Mouse (Mus musculus) myocyte (in vitro differentiated cells): Measurements from ENCODE around the gene Rab35. TPM values are rescaled to one million over a fixed set of nuclear protein-coding genes. Genes with fewer than 3 reads are reported as not detected.

Source experiments
- H3K27me3 ChIP-seq: one replicate; pipeline ENCODE4 v1.6.1; 2011; ENCODE audit not compliant: control insufficient read depth, insufficient read depth, insufficient read length
- H3K36me3 ChIP-seq: one replicate; pipeline ENCODE4 v1.6.1; 2011; ENCODE audit not compliant: control insufficient read depth, insufficient read depth
- H3K4me2 ChIP-seq: one replicate; pipeline ENCODE4 v1.6.1; 2011; ENCODE audit warnings: low read depth, control low read depth
- H3K4me3 ChIP-seq: one replicate; pipeline ENCODE4 v1.5.1; 2011; ENCODE audit warnings: mild to moderate bottlenecking, control low read depth, moderate library complexity
- H3K79me2 ChIP-seq: one replicate; pipeline ENCODE4 v1.6.1; 2011; ENCODE audit not compliant: control insufficient read depth, insufficient read depth
- H3ac ChIP-seq: one replicate; pipeline ENCODE4 v1.6.1; 2011; ENCODE audit not compliant: control insufficient read depth, insufficient read length
- CEBPB ChIP-seq: IDR thresholded peaks from 2 replicates; pipeline ENCODE4 v1.6.1; 2011; ENCODE audit warnings: mild to moderate bottlenecking, moderate library complexity; ENCODE audit not compliant: poor library complexity, insufficient read depth, severe bottlenecking
- E2F4 ChIP-seq: IDR thresholded peaks from one replicate; pipeline ENCODE4 v1.6.1; 2011; ENCODE audit warnings: mild to moderate bottlenecking, control low read depth, moderate library complexity; ENCODE audit not compliant: insufficient read depth
- MAX ChIP-seq: IDR thresholded peaks from one replicate; pipeline ENCODE4 v1.6.1; 2011; ENCODE audit warnings: low read depth, mild to moderate bottlenecking, control low read depth
- MYOD1 ChIP-seq, 3 experiments: IDR thresholded peaks; one replicate each; pipeline ENCODE4 v1.6.1; 2011; ENCODE audit warnings: control low read depth in 2 of 3, low read depth in 2 of 3, mild to moderate bottlenecking in 2 of 3, moderate library complexity in 1 of 3; ENCODE audit not compliant: insufficient read length in 2 of 3, control insufficient read depth in 1 of 3
- MYOG ChIP-seq, 3 experiments: IDR thresholded peaks; one replicate each; pipeline ENCODE4 v1.6.1; 2011; ENCODE audit warnings: control low read depth in 2 of 3, low read depth in 2 of 3, mild to moderate bottlenecking in 2 of 3; ENCODE audit not compliant: insufficient read length in 2 of 3, control insufficient read depth in 1 of 3, insufficient read depth in 1 of 3
- POLR2A ChIP-seq: IDR thresholded peaks from one replicate; pipeline ENCODE4 v1.6.1; 2011; ENCODE audit warnings: low read depth, mild to moderate bottlenecking, control low read depth, moderate library complexity; ENCODE audit not compliant: insufficient read length
- POLR2AphosphoS2 ChIP-seq: IDR thresholded peaks from one replicate; pipeline ENCODE4 v1.6.1; 2011; ENCODE audit warnings: low read depth, control low read depth; ENCODE audit not compliant: insufficient read length
- REST ChIP-seq: IDR thresholded peaks from one replicate; pipeline ENCODE4 v1.6.1; 2011; ENCODE audit warnings: mild to moderate bottlenecking, control low read depth, moderate library complexity; ENCODE audit not compliant: insufficient read depth, insufficient read length
- SRF ChIP-seq: IDR thresholded peaks from one replicate; pipeline ENCODE4 v1.6.1; 2011; ENCODE audit warnings: low read depth; ENCODE audit not compliant: control insufficient read depth, insufficient read length
- TCF12 ChIP-seq: IDR thresholded peaks from one replicate; pipeline ENCODE4 v1.6.1; 2011; ENCODE audit warnings: mild to moderate bottlenecking, control low read depth; ENCODE audit not compliant: poor library complexity, insufficient read depth, severe bottlenecking
- TCF3 ChIP-seq: IDR thresholded peaks from one replicate; pipeline ENCODE4 v1.6.1; 2011; ENCODE audit warnings: low read depth, control low read depth; ENCODE audit not compliant: insufficient read length
- USF1 ChIP-seq: IDR thresholded peaks from one replicate; pipeline ENCODE4 v1.6.1; 2011; ENCODE audit warnings: low read depth, mild to moderate bottlenecking, control low read depth, moderate library complexity
- polyA plus RNA-seq: library from polyadenylated mRNA; unstranded; fragments of >200 nt; fragmentation: generic; extraction: Trizol; gene quantifications from one replicate; pipeline ENCODE4 v1.2.1, GENCODE M21; 2012; ENCODE audit warnings: missing spikeins

The Rab35 gene
- polyA plus RNA-seq, 1 experiment, result 44.8 TPM

DNA sequence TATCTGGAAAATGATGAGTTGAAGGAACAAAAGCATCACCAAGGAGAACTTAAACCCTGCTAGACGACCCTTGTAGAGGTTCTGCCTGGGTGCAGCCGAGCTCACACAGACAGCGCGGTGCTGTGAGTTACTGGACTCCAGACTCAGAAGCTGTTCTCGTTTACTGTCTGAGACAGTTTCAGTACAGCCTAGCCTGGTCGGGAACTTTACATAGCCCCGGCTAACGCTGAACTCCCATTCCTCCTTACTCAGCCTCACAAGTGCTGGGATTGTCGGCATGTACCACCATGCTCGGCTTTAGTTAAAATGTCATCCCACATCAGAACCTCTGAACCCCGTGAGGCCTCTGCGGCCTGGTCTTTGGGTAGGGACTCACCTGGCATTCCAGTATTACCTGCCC, 37.3 kb downstream of the Rab35 start:
- Histone ChIP-seq H3K4me3 (no peak overlapping the region), H3ac (no peak overlapping the region), H3K79me2 (no peaks in the 10 kb centered on the region), H3K4me2 (no peak overlapping the region), H3K27me3 (peaks cover 84% of the 10 kb centered on the region), H3K36me3 (no peaks in the 10 kb centered on the region)
- TF ChIP-seq MYOD1 (IDR thresholded peaks at IDR 0.05; ENCODE audit: control insufficient read depth in 1 of 3, insufficient read length in 2 of 3, low read depth in 2 of 3) (no peak), POLR2AphosphoS2 (no peak), TCF12 (no peak), CEBPB (no peak), POLR2A (no peak), TCF3 (no peak), E2F4 (no peak), MAX (no peak)

DNA sequence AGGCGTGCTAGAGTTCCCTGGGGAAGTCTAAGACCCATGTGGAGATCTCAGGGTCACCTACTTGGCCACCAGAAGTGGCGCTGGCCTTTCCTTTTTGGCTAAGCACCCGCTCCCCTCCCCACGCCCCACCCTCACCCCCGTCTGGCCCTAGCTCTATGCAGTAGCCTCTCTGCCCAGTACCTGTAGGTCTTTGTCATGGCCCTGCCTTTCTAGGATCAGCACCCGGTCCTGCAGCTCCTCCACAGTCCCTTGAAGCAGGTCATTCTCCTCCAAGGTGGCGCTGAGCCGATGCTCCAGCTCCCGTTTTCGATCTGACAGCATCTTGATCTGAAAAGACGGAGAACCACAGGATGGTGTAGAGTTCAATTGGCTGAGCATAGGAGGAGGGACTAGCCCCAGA, 38.3 kb downstream of the Rab35 start:
- Histone ChIP-seq H3K27me3 (peaks cover 86% of the 10 kb centered on the region), H3K4me3 (no peak overlapping the region), H3ac (no peak overlapping the region), H3K79me2 (no peaks in the 10 kb centered on the region), H3K4me2 (no peak overlapping the region), H3K36me3 (no peaks in the 10 kb centered on the region)
- no peak for TF ChIP-seq POLR2AphosphoS2
- no peak for TF ChIP-seq MYOG (IDR thresholded peaks at IDR 0.05; ENCODE audit: control insufficient read depth in 1 of 3, insufficient read depth in 1 of 3, insufficient read length in 2 of 3, low read depth in 2 of 3)
- TF ChIP-seq USF1, result no peak
- no peak for TF ChIP-seq SRF
- no peak for TF ChIP-seq CEBPB
- TF ChIP-seq REST, result no peak
- TF ChIP-seq TCF12, result no peak
- TF ChIP-seq POLR2A, result no peak
- TF ChIP-seq TCF3, result no peak

DNA sequence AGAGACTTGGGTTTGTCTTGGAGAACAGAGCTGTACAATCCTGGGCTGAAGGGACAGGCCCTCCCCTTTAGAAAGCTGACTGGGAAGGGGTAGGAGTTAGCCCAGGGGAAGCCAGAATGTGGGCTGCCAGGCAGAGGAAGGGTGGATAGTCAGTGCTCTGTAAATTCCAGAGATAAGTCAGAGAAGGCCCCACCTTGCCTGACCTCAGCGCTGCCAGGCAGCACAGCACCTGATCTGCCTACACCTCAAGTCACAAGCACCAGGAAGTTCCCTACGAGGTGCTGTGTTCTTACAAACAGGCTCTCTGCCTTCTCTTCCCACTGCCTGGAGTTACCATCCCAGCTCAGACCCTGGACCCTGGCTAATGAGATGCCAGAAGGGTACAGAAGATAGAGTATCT, 38.7 kb downstream of the Rab35 start:
- Histone ChIP-seq H3K4me3 (no peak overlapping the region), H3K4me2 (no peak overlapping the region), H3K27me3 (peaks cover 85% of the 10 kb centered on the region), H3ac (no peak overlapping the region), H3K36me3 (no peaks in the 10 kb centered on the region), H3K79me2 (no peaks in the 10 kb centered on the region)
- TF ChIP-seq SRF (no peak), POLR2AphosphoS2 (no peak), TCF3 (no peak), E2F4 (no peak), POLR2A (no peak), MAX (no peak)

DNA sequence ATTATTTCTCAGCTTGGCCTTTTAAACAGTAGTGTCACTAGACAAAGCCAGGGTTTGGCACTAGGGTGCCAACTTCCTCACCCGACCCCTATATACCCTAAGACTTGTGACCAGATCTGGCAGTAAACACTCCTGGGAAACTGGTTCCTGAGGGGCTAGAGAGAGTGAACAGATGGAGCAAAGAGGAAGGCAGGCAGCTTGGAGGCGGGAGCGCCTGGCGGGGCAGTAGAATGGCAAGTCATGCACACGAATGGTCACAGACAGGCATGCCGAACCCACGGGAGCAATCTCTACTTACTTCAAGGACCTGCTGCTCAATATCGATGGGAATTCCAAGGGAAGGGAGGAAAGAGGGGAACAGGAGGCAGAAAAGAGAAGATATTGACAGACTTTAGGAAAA, 40.1 kb downstream of the Rab35 start:
- peaks cover 71% of the 10 kb centered on the region for H3K27me3 ChIP-seq
- no peak overlapping the region for H3K4me3 ChIP-seq
- no peaks in the 10 kb centered on the region for H3K79me2 ChIP-seq
- H3K4me2 ChIP-seq, result no peak overlapping the region
- no peaks in the 10 kb centered on the region for H3K36me3 ChIP-seq
- no peak overlapping the region for H3ac ChIP-seq
- TF ChIP-seq MYOD1 (IDR thresholded peaks at IDR 0.05; ENCODE audit: control insufficient read depth in 1 of 3, insufficient read length in 2 of 3, low read depth in 2 of 3) (no peak), POLR2AphosphoS2 (no peak), SRF (no peak), E2F4 (no peak), CEBPB (no peak)

DNA sequence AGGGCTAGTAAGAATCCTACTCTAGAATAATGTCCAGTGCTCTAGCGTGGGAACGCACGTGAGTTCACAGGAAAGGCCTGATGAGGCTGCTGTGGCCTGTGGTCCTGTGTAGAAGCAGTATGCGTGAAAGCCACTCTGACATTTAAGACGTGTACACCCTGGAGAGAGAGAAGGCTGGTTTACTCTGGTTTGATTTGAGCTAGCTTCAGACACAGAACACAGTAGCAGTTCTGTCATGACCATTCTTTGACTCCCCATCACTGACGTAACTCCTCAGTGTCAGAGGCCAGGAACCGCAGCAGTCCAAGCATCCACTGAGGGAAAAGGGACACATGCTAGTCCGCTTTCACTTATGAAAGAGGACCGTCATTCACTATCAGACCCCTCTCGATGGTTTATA, 53.4 kb downstream of the Rab35 start:
- no peak overlapping the region for H3K4me2 ChIP-seq

DNA sequence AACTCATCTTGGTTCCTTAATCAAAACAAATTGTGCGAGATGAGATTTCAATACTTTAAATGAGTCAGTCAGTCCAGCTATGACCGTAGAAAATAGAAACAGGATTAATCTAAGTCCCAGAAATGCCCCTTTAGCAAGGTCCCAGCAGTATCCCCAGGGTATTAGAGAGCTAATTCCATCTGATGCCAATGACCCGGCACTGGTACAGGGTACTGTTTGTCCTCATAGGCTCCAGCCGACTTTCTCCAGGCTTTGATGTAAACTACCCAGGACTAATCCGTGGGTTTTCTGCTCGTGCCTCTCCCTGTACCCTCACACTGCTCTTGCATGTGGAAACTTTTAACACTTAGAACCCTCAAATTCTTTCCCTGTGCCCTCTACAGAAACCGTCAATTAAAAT, 55.0 kb downstream of the Rab35 start:
- Histone ChIP-seq H3K4me3 (no peak overlapping the region), H3K27me3 (peaks cover 21% of the 10 kb centered on the region), H3ac (no peak overlapping the region), H3K4me2 (no peak overlapping the region), H3K79me2 (no peaks in the 10 kb centered on the region), H3K36me3 (no peaks in the 10 kb centered on the region)
- TF ChIP-seq E2F4, result no peak

More for the DNA sequence above, 53.4 kb downstream of the Rab35 start:
- H3K36me3 ChIP-seq, result no peaks in the 10 kb centered on the region
- H3K79me2 ChIP-seq, result no peaks in the 10 kb centered on the region
- TF ChIP-seq REST (no peak), SRF (no peak), TCF3 (no peak), MYOG (IDR thresholded peaks at IDR 0.05; ENCODE audit: control insufficient read depth in 1 of 3, insufficient read depth in 1 of 3, insufficient read length in 2 of 3, low read depth in 2 of 3) (no peak), POLR2A (no peak), MAX (no peak), TCF12 (no peak), CEBPB (no peak), E2F4 (no peak)
- no peak overlapping the region for H3K4me3 ChIP-seq
- H3ac ChIP-seq, result no peak overlapping the region
- peaks cover 21% of the 10 kb centered on the region for H3K27me3 ChIP-seq
